Mouse (Mus musculus) CH12.LX (cell line): ENCODE measurements around the gene Slc22a13.

ENCODE experiments used
- CHD1 ChIP-seq: IDR thresholded peaks from 2 replicates; pipeline ENCODE4 v1.6.1; 2012; ENCODE audit warnings: low read depth, low read length, improper control_type of control experiment, inconsistent platforms
- CTCF ChIP-seq, 2 experiments: IDR thresholded peaks in 1 of 2; conservative IDR thresholded peaks in 1 of 2; 2 replicates each; pipeline ENCODE4 v1.5.1; 2011 to 2012; ENCODE audit warnings: low read depth in 2 of 2, low read length in 2 of 2, improper control_type of control experiment in 1 of 2, inconsistent platforms in 1 of 2, mild to moderate bottlenecking in 1 of 2, moderate library complexity in 1 of 2
- EP300 ChIP-seq: IDR thresholded peaks from 2 replicates; pipeline ENCODE4 v1.6.1; 2011; ENCODE audit warnings: low read length, improper control_type of control experiment
- GABPA ChIP-seq: IDR thresholded peaks from 2 replicates; pipeline ENCODE4 v1.6.1; 2012; ENCODE audit warnings: low read depth, low read length, improper control_type of control experiment, inconsistent platforms; ENCODE audit not compliant: insufficient replicate concordance
- HCFC1 ChIP-seq: IDR thresholded peaks from 2 replicates; pipeline ENCODE4 v1.6.1; 2012; ENCODE audit warnings: low read depth, mild to moderate bottlenecking, inconsistent platforms, low read length, improper control_type of control experiment
- KAT2A ChIP-seq: IDR thresholded peaks from 2 replicates; pipeline ENCODE4 v1.6.1; 2012; ENCODE audit warnings: low read length, improper control_type of control experiment, inconsistent platforms; ENCODE audit not compliant: insufficient replicate concordance
- MAZ ChIP-seq: IDR thresholded peaks from 2 replicates; pipeline ENCODE4 v1.6.1; 2012; ENCODE audit warnings: low read depth, mild to moderate bottlenecking, inconsistent platforms, low read length, improper control_type of control experiment, moderate library complexity
- MXI1 ChIP-seq: IDR thresholded peaks from 2 replicates; pipeline ENCODE4 v1.6.1; 2011; ENCODE audit warnings: mild to moderate bottlenecking, low read depth, low read length, improper control_type of control experiment
- MYC ChIP-seq: IDR thresholded peaks from 2 replicates; pipeline ENCODE4 v1.6.1; 2011; ENCODE audit warnings: low read depth, mild to moderate bottlenecking, improper control_type of control experiment, low read length
- POLR2A ChIP-seq: IDR thresholded peaks from 2 replicates; pipeline ENCODE4 v1.6.1; 2011; ENCODE audit warnings: low read depth, mild to moderate bottlenecking, improper control_type of control experiment, low read length
- TCF12 ChIP-seq: IDR thresholded peaks from 2 replicates; pipeline ENCODE4 v1.6.1; 2014; ENCODE audit warnings: low read depth, mild to moderate bottlenecking, inconsistent platforms, low read length, improper control_type of control experiment
- USF1 ChIP-seq: IDR thresholded peaks from 2 replicates; pipeline ENCODE4 v1.6.1; 2014; ENCODE audit warnings: low read depth, mild to moderate bottlenecking, inconsistent platforms, low read length, improper control_type of control experiment

DNA sequence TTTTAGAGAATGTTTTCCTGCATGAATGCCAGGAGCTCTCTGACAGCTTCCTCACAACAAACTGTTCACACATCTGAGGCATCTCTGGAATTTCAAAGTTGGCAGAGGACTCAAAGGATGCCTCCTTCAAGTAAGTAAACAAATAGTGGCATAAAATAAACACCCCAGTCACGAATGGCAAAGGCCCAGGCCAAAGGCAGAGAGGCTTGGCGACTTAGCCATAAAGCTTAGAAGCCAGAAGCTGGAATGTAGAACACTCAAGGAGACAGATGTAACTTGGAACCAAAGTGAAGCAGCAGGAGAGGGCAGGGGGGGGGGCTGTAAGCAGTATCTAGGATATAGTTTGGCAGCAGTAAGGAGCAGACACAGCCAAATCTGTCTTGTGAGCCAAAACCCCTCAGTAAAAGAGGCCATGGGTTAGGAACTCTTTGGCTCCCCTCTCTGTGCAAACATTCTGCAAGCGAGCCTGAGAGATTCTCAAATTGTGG lies 27.6 kb downstream of the Slc22a13 start:
- TF ChIP-seq HCFC1 = no peak
- TF ChIP-seq TCF12 = no peak
- no peak for TF ChIP-seq CTCF (conservative IDR thresholded peaks at IDR 0.05 in 1 of 2, IDR thresholded peaks at IDR 0.05 in 1 of 2; ENCODE audit: low read depth in 2 of 2, low read length in 2 of 2)
- TF ChIP-seq POLR2A = no peak
- TF ChIP-seq MXI1 = no peak
- no peak for TF ChIP-seq USF1
- TF ChIP-seq MAZ = no peak
- no peak for TF ChIP-seq KAT2A
- TF ChIP-seq EP300 = no peak
- no peak for TF ChIP-seq GABPA
- no peak for TF ChIP-seq CHD1
- TF ChIP-seq MYC = no peak
